Mouse (Mus musculus) mouse embryonic stem cell (cell line): ENCODE measurements at regions not wholly inside any gene's neighbourhood (a gene's known extent, or its start where the extent isn't known, plus 50 kb on each side); places are given as distances from the start of the nearest gene placed in this dataset.

Source experiments
- in situ Hi-C, 2 experiments: fragments of 300-500 bp; cut with MboI; formaldehyde crosslinking; loops; 1 replicate in 1 of 2; 3 replicates in 1 of 2; pipeline ENCODE4 v1.14.3; 2019 to 2020; ENCODE audit warnings: low sequenced_read_pairs in 2 of 2, low pct_unique_long_range_greater_than_20kb in 1 of 2, mixed read lengths in 1 of 2; ENCODE audit not compliant: unreplicated experiment in 1 of 2

DNA sequence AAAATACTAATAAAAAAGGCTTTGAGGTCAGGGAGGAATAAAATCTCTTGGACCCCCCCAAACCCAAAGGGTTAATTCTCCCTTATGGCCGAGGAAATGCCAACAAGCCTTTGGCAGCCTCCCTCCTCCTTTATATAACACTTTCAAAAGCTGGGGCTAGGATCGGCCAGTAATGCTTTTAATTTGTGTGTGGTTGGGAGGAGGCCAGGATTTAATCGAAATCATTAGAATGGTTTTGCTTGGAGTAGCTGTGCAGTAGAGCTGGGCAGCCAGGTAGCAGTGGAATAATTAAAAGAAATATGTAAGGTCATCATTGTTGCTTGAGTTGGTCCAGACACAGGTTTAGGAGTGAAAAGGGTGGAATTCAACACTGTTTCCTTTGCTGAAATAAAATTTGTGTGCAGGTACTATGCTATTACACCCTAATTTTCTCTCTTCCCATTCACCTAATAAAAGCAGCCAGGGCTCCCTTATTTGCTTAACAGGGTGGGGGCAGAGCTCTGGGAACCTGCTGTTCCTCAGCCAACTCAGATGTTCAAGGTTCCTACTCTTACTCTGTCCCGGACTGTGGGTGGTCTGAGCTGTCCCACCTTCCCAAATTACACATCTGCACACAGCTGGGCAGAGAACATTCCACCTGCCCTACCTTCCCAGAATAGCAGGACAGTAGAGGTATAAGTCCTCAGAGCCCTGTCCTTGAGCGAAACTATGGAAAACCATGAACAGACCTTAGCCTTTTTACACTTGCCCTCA, 636.1 kb downstream of the Dhx35 start:
- in situ Hi-C loops, result no loop called here

DNA sequence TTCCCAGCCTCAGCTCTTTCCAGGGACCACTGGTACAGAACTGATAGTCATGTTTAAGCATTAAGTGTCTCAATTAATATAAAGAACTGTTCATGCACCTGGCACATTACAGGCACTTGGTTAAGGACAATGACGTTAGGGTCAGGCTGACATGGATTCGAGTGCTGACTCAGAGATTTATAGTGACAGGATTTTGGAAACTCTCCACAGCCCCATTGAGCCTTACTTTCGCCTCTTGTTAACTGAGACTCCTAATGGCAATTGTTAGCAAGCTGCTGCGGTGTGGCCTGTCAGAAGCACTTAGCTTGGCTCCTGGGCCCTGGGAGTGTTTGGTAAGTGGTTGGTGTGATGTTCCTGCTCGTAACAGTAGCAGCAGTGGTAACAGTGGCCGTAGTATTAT, 644.4 kb downstream of the Dhx35 start:
- in situ Hi-C loops, result no loop called here

DNA sequence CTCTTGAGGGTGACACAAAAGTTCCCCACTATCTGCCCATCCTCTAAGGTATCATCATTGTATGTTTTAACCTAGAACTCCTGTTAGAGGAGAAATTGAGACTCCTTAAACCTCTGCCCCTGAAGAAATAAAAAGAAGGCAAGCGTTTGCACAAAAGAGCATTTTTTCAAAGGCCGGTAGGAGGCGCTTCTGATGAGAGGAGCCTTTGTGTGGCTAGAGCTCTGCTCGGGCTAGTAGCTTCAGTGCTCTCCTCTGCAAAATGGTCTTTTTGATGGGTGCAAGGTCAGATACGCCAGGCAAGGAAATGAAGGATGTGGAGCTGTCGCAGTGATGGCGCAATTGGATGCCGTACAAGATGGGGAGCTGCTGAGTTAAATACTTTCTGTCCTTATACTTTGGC, 649.0 kb downstream of the Dhx35 start:
- in situ Hi-C loops, result no loop called here

DNA sequence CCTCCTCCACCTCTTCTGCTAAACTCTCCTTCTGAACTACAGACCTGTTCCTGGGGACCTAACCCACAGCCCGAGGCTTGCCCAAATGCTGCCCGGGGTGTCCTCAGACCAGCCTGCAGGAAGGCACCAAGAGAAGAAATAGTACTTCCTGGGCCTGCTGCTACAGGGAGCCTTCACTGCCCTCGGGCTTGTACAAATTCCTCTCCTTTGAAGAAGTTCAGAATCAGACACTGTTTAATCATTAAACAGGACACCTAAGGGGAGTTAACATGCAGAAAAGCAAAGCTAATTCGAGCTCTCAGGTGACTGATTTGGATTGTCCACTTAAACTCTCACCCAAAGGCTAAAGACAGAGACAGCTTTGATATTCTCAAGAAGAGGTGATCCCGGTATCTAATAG, 651.8 kb downstream of the Dhx35 start:
- in situ Hi-C loops, result no loop called here

DNA sequence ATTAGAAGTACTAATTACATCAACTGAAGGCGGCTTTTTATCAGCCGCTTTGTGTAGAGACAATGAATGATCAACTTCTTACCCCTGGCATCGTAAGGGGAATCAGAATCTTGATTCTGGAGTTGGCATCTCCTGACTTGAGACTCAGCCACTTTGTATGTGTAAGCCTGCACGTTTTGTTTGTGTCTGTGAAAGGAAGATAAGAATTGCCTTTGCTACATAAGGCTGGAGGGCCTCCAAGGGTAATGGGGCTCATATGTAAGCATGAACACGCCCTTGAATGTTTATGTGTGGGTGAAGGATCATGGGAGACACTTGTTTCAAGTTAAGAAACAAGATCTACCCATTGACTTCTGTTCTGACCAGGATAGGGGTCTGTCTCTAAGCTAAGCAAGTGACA, 652.3 kb downstream of the Dhx35 start:
- in situ Hi-C loops, result no loop called here

DNA sequence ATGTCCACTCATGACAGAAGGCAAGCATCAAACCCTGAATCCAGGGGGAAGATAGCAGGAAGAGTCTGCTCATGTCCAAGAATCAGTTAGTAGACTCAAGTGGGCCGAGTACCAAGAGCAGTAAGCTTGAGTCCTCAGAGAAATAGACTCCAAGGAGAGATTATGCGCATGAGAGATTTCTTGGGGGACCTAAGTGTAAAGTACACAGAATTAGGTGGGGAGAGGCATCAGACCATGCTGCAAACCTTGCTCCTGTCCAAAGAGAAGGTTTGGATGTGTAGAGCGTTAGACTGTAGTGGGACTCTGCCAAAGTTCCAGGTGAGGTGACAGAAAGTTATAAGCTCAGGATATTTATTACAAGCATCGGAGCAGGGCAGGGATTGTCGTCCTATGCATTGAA, 654.4 kb downstream of the Dhx35 start:
- in situ Hi-C loops, result no loop called here

DNA sequence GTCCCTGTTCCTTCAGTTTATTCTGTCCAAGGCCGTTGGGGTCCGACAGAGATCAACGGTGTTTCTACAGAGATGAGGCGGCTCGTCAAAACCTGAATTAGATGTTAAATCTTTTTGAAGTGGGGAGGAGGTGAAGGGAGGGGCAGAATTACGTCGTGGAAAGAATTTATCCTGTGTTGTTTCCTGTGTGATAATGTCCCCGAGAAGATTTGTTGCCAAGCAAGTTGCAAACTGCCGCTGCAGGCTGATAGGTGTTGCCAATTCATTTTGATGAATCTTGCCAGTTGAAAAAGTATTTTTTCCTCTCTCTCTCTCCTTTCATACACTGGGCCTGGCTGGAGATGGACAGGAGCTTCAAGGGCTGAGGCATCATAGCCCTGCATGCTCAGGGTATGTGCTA, 656.8 kb downstream of the Dhx35 start:
- in situ Hi-C loops, result no loop called here

DNA sequence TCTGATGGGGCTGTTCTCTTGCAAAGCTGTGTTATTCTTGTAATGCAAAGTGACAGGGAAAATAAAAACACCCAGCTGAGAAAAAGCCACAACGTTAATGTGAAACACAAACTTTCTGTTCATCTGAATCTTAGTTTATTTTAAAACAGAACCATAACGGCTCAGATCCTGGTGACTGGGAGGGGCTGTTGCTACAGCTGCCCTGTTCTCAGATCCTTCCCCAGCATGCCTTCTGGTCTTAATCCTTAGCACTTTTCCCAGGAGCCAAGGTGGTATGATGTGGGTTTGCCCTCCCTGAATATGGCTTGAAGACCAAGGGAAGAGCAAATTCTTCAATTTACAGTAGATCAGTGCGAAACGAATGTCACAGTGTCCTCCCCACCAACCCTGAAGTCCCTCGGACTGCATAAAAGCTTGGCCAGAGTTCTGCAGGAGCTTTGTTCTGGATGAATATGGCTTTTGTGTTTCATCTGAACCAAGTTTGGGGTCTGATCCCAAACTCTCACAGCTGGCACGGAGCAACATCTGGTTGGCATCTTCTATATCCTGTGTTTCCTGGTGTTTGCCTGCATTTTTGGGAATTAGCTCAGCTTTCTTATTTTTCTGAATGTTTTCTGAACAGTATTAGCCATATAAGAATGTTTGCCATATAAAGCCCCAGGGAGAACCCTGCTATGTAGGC, 686.9 kb downstream of the Dhx35 start:
- in situ Hi-C loops, result no loop called here

DNA sequence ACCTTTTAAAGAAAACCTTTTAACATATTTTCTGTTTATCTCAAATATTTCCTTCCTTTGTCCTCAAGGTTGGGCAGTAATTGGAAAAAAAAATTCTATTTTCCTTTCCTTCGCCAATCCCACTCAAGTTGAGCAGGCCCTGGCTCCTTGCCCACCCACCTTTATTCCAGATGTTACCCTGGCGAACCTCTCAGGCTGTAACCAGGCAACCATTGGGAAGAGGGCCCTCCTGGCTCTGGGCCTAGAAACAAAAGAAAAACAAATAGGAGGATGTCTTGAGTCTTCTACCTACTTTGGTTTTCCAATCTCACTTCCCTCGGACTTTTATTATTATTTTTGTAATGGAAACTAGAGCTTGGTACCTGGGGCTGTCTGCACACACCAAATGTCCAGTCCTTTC, 696.5 kb downstream of the Dhx35 start:
- in situ Hi-C loops, result no loop called here

DNA sequence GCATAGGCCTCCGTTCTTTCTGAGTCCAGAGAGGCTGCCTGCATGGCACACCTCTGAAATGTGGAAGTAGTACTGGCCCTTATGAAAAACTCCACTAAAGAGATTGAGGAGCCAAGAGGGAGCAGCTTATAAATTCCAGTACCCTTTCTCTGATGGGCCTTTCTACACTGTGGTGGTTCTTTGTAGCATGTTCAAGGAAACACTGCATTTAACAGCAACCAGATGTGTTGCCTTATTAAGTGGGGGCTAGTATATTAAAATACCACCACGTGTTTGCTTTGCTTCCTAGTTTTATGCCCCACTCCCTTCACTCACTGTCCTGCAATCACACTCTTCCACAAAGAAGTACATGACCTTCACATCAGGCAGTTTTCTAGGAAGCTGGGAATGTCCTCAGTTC, 704.1 kb downstream of the Dhx35 start:
- in situ Hi-C loops, result no loop called here

DNA sequence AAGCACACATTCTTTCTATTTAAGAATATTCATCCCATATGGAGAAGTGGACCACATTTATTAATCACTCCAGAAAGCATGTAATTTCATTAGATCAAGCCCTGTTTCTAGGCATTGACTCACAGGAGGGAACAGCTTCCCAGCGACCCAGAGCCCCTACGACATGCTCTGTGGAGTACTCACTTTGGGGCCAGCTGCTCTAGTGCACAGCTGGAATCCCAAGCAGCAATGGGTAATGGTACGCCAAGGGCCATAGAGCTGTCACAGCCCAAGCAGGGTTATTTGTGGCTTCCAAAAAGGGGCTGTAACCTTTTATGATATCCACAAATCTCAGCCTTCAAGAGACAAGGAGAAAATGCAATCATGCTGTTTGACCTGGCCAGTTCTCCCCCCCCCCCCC, 706.4 kb downstream of the Dhx35 start:
- in situ Hi-C loops, result no loop called here

DNA sequence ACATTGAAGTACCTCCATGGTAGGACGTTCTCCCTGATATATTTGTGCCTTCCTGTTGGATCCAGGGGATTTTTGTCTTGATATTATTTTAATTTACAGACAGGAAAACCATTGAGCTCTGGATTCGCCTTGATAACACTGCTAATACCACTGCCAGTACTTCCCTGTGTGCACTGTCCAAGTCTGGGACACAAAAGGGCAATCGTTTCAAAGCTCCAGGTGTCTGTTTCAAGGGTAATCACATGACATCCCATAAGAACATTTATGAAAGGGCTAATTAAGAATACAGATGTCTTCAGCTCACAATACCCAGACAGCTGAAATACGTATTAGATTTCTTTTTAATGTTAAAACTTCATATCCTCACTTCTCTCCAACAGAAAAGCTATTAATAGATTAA, 724.5 kb downstream of the Dhx35 start:
- in situ Hi-C loops, result no loop called here

DNA sequence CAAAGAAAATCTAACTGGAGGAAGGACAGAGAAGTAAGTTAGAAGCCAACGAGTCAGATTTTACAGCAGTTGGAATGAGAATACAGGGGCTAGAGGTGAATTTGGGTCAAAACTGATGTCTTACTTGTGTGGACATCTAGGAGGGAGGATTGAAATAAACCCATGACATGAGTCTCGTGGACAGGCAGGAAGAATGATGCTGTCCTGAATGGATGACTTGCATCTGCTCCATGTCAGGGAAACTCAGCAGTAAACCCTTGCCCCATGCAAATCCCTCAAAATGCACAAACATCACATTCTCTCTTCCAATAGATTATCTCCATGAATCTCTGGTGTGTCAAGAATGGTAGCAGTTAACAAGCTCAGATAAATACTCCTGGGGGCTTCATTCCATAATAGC, 729.1 kb downstream of the Dhx35 start:
- in situ Hi-C loops, result loop anchor here in 1 of 2 experiments (5.0 kb wide), 1 partner anchor 34 kb away; no protein-coding TSS in a partner anchor

DNA sequence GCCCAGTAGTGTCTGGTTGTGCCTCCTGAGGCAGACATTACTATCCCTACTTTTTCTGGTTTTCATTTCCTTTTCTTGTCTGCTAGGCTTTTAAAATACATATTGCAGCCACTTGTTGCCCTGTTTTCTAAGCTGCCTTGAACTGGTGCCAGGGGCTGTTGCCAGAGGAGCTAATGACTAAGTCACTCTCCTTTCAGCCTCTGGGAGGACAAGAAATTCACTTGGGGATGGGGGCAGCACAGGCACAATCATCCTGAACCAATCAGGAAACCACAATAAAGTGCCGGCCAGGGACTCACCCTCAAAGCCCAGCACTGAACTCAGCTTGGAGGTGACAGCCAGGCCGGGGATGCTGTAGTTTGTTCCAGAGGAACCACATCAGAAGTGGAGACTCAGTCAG, 740.3 kb downstream of the Dhx35 start:
- in situ Hi-C loops, result no loop called here

DNA sequence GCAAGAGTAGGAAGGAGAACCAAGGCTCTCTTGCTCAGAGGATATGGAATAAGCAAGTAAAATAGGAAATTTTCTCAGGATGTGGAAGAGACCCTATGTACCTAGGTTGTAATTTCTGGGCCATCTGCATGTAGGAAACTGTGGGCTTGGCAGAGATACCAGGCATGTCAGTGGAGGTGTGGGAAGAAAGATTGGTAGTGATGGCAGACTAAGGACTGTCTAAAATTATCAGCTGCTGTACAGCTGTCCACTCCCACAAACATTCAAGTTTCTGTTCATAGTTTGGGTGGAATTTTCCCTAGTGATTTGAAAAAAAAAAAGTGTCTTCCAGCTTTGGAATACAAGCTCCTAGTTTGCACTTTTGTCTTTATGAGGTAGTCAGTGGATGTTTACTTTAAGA, 744.7 kb downstream of the Dhx35 start:
- in situ Hi-C loops, result no loop called here

DNA sequence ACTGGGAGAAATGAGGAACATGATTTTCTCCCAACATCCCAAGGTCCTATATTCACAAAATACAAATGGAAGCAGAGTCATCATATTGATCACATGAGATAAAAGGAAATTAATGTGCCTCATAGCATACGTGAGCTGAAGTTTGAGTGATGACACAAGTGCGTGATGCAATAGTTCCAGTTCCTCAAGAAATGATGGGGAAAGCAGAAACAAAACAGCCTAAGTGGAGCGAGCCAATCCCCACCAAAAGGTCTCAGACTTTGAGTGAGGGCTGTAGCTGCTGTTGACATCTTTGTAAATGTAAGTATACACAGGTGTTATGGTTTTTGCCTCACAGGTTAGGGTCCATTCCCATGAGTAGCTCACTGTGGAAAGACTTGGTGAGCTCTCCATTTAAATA, 763.0 kb downstream of the Dhx35 start:
- in situ Hi-C loops, result loop anchor here in 1 of 2 experiments (5.0 kb wide), 1 partner anchor 35 kb away; no protein-coding TSS in a partner anchor

DNA sequence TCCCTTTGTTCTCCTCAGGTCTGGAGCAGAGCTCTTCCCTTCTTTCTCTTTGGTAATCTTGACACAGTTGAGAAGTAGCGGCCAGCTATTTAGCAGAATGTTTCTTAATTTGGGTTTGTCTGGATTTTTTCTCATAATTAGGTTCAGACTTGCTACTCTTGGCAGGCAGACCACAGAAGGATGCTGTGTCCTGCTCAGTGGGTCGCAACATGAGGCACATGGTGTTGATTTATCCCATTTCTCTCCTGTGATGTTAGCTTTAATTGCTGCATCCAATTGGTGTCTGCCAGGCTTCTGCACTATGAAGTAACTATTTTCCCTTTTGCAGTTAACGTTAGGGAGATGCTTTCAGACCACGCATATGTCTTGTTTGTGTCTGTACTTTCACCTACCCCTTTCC, 768.7 kb downstream of the Gm826 start:
- in situ Hi-C loops, result no loop called here

DNA sequence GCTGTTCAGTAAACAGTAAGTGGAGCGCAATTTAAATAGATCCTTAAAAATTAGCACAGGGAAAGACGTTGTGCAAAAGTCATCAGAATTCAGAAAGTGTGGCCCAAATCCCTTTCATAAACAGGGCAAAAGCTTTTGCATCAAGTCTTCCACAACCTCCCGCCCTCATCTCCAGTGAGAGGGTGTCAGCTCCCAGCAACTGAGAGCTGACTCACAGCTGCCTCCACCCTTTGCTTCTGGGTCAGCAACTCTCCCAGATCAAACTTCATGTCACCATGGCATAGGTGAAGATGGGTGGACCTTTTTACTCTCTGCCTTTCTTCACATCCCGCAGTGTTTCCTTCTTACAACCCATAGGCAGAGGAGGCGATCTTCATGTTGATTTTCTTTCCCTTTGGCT, 768.0 kb downstream of the Gm826 start:
- in situ Hi-C loops, result no loop called here

DNA sequence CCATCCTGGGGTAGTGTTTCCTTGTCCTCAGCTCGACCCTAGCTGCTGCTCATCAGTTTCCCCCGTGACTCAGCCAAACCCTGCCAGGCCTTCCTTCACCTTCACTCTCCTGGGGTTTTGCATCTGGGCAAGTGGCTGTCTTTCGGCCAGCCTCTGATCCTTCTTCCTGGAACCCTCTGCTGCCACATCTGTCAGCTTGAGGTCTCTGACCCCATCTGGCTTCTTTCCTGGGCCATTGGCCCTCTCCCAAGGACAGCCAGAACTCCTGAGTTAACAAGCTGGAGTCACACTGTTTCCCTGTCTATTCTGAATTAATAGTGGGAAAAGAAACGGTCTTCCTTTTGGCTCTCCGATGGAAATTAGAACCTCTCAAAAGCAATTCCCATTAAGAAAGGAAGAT, 767.5 kb downstream of the Gm826 start:
- in situ Hi-C loops, result no loop called here

DNA sequence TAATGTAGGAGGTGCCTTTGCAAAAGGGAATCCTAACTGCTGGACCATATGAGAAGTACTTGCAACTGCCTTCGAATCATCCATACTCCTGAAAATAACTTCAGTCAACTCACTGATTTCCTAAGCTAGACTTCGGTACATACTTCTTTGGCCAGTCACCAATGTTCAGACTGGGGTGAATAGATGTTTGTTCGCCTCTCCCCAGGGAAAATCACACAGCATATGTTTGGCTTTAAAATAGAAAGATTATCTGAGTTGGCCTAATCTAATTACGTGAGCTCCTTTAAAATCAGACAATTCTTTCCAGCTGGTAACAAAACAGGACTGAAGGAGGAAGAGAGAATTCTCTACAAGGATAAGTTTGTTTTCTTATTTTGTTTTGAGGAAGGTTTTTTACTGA, 765.6 kb downstream of the Gm826 start:
- in situ Hi-C loops, result no loop called here
